Mouse (Mus musculus): ENCODE results near the gene Faap24. TPM values are rescaled to one million over a fixed set of nuclear protein-coding genes. Genes with fewer than 3 reads are reported as not detected.

Faap24 gene
- 5.4 and 10.2 TPM in 2 replicates for polyA plus RNA-seq (2012; ENCODE audit: low replicate concordance)

GRCm38 (mm10) chr7:35396542-35397168 lies at the start of gene Faap24, which contains the start of gene Cep89:
TSS of gene Faap24 (minus strand) at chr7:35396836.
TSS of gene Cep89 (plus strand) at chr7:35397035.

Other genes starting within 250 kb of the Faap24 start
- 0.84 and 3.0 TPM in 2 replicates for gene Slc7a10, start 210.5 kb downstream of the Faap24 start, polyA plus RNA-seq (2012; ENCODE audit: low replicate concordance)
- gene Lrp3, start 181.3 kb downstream of the Faap24 start, polyA plus RNA-seq (2012; ENCODE audit: low replicate concordance) = 0.08 and 0.12 TPM in 2 replicates
- gene Gpatch1, start 78.4 kb downstream of the Faap24 start, polyA plus RNA-seq (2012; ENCODE audit: low replicate concordance) = 8.9 and 12.6 TPM in 2 replicates
- gene Rhpn2, start 62.7 kb downstream of the Faap24 start, polyA plus RNA-seq (2012; ENCODE audit: low replicate concordance) = 0.17 TPM in 1 of 2 replicates, not detected in the other
- 5.7 and 6.2 TPM in 2 replicates for gene Cep89, start 199 bp upstream of the Faap24 start, polyA plus RNA-seq (2012; ENCODE audit: low replicate concordance)
- not detected in 2 replicates for gene Slc7a9, start 52.0 kb upstream of the Faap24 start, polyA plus RNA-seq (2012; ENCODE audit: low replicate concordance)
- not detected in 2 replicates for gene Tdrd12, start 140.9 kb upstream of the Faap24 start, polyA plus RNA-seq (2012; ENCODE audit: low replicate concordance)
- 12.5 and 12.6 TPM in 2 replicates for gene Nudt19, start 159.5 kb upstream of the Faap24 start, polyA plus RNA-seq (2012; ENCODE audit: low replicate concordance)
- gene Rgs9bp, start 188.7 kb upstream of the Faap24 start, polyA plus RNA-seq (2012; ENCODE audit: low replicate concordance) = 0.10 and 0.15 TPM in 2 replicates
- gene Ankrd27, start 189.4 kb upstream of the Faap24 start, polyA plus RNA-seq (2012; ENCODE audit: low replicate concordance) = 67.2 and 122 TPM in 2 replicates